In genomic region chr8:119669284-119669683, GRCm38 (mm10) we compare ENCODE assay signal across 9 mouse cellular contexts. TPM values are rescaled to one million over a fixed set of nuclear protein-coding genes. Genes with fewer than 3 reads are reported as not detected.
DNase-seq lines count a peak whose midpoint lies in the region; ATAC-seq and TF ChIP-seq lines count a peak whose summit lies in the region.
"Had no signal": no experiment of that assay in that cellular context is flagged by ENCODE, and none has a peak within 500 bp of the region (broad histone marks: within the 10 kb centered on the region; RNA-seq: fewer than 3 reads in every experiment).

No protein-coding gene starts in this region.

- WGBS in midbrain, embryonic 10.5 days: 57% methylated on average over 12 of the region's 12 CpGs
- WGBS in midbrain, embryonic 11.5 days: 59% methylated on average over 12 of the region's 12 CpGs
- WGBS in intestine, postnatal 0 days: 27% methylated on average over 12 of the region's 12 CpGs
- WGBS in stomach, embryonic 15.5 days: 44% methylated on average over 12 of the region's 12 CpGs
- WGBS in hindbrain, embryonic 11.5 days: 60% methylated on average over 12 of the region's 12 CpGs

- H3K27ac ChIP-seq in midbrain, embryonic 10.5 days (replicated peaks): peak overlapping the region; percentile 46
- H3K27ac ChIP-seq in midbrain, embryonic 11.5 days (ENCODE audit: low read depth, low read length): no peak overlapping the region
- H3K27ac ChIP-seq in intestine, postnatal 0 days (ENCODE audit: low read depth, low read length): peak overlapping the region; percentile 41; the same call in 1 of the 2 replicates
- H3K27ac ChIP-seq in stomach, embryonic 15.5 days: peak overlapping the region; percentile 60
- no peak overlapping the region for H3K27ac ChIP-seq in hindbrain, embryonic 11.5 days (ENCODE audit: low read depth, low read length)

- H3K9ac ChIP-seq in midbrain, embryonic 11.5 days (ENCODE audit: low read length): no peak overlapping the region
- H3K9ac ChIP-seq in intestine, postnatal 0 days (ENCODE audit: low read depth, low read length): no peak overlapping the region
- H3K9ac ChIP-seq in stomach, embryonic 15.5 days: no peak overlapping the region
- no peak overlapping the region for H3K9ac ChIP-seq in hindbrain, embryonic 11.5 days (ENCODE audit: low read depth, low read length)

- H3K36me3 ChIP-seq in midbrain, embryonic 10.5 days: no peaks in the 10 kb centered on the region
- no peaks in the 10 kb centered on the region for H3K36me3 ChIP-seq in midbrain, embryonic 11.5 days (ENCODE audit: control insufficient read depth, insufficient read depth, low read length)
- no peaks in the 10 kb centered on the region for H3K36me3 ChIP-seq in intestine, postnatal 0 days (ENCODE audit: control insufficient read depth, insufficient read depth)
- no peaks in the 10 kb centered on the region for H3K36me3 ChIP-seq in stomach, embryonic 15.5 days
- no peaks in the 10 kb centered on the region for H3K36me3 ChIP-seq in hindbrain, embryonic 11.5 days (ENCODE audit: control insufficient read depth, insufficient read depth, low read length)

- H3K27me3 ChIP-seq in midbrain, embryonic 10.5 days (ENCODE audit: low read depth, poor library complexity, severe bottlenecking): peaks cover 13% of the 10 kb centered on the region
- no peaks in the 10 kb centered on the region; the same call in 1 of the 2 replicates for H3K27me3 ChIP-seq in midbrain, embryonic 11.5 days (ENCODE audit: control insufficient read depth, insufficient read depth, low read length)
- H3K27me3 ChIP-seq in intestine, postnatal 0 days (replicated peaks; ENCODE audit: control insufficient read depth, insufficient read depth, low read length): no peaks in the 10 kb centered on the region
- no peaks in the 10 kb centered on the region for H3K27me3 ChIP-seq in stomach, embryonic 15.5 days (replicated peaks)
- H3K27me3 ChIP-seq in hindbrain, embryonic 11.5 days (ENCODE audit: control insufficient read depth, insufficient read depth, low read length): no peaks in the 10 kb centered on the region; the same call in 1 of the 2 replicates

- H3K4me3 ChIP-seq in midbrain, embryonic 10.5 days: no peak overlapping the region
- H3K4me3 ChIP-seq in midbrain, embryonic 11.5 days (ENCODE audit: low read depth, low read length): no peak overlapping the region
- H3K4me3 ChIP-seq in intestine, postnatal 0 days (ENCODE audit: low read depth, low read length): no peak overlapping the region
- no peak overlapping the region for H3K4me3 ChIP-seq in stomach, embryonic 15.5 days (replicated peaks)
- no peak overlapping the region for H3K4me3 ChIP-seq in hindbrain, embryonic 11.5 days (ENCODE audit: low read depth, low read length)
- H3K4me3 ChIP-seq: myocyte had no signal

- H3K4me2 ChIP-seq in midbrain, embryonic 11.5 days: no peak overlapping the region
- H3K4me2 ChIP-seq in intestine, postnatal 0 days (replicated peaks; ENCODE audit: low read depth): no peak overlapping the region
- no peak overlapping the region for H3K4me2 ChIP-seq in stomach, embryonic 15.5 days
- H3K4me2 ChIP-seq in hindbrain, embryonic 11.5 days (replicated peaks; ENCODE audit: low read depth, low read length): no peak overlapping the region

- peaks cover 69% of the 10 kb centered on the region for H3K4me1 ChIP-seq in midbrain, embryonic 10.5 days
- peaks cover 21% of the 10 kb centered on the region for H3K4me1 ChIP-seq in midbrain, embryonic 11.5 days (ENCODE audit: control insufficient read depth, insufficient read depth, low read length)
- H3K4me1 ChIP-seq in intestine, postnatal 0 days (replicated peaks; ENCODE audit: control insufficient read depth, insufficient read depth, low read length): peaks cover 9% of the 10 kb centered on the region
- peaks cover 32% of the 10 kb centered on the region for H3K4me1 ChIP-seq in stomach, embryonic 15.5 days
- H3K4me1 ChIP-seq in hindbrain, embryonic 11.5 days (replicated peaks; ENCODE audit: control insufficient read depth, insufficient read depth, low read length): no peaks in the 10 kb centered on the region

- DNase-seq in CD4-positive, CD25-positive, alpha-beta regulatory T cell, adult 2 months (ENCODE audit: low read depth, low spot score): peak; percentile 52
- peak; percentile 41 for DNase-seq in midbrain, embryonic 10.5 days (ENCODE audit: low spot score)
- no peak for DNase-seq in midbrain, embryonic 11.5 days (ENCODE audit: low spot score, missing footprints)
- no peak for DNase-seq in right cerebral cortex, adult 2 months (ENCODE audit: low spot score in 2 of 2)
- no peak for DNase-seq in hindbrain, embryonic 11.5 days (ENCODE audit: low spot score)

- peak; percentile 85 for TF ChIP-seq CTCF in intestine, postnatal 0 days (IDR thresholded peaks at IDR 0.05; ENCODE audit: low read depth)

- no peak for ATAC-seq in CD4-positive, CD25-positive, alpha-beta regulatory T cell, adult 4 months
- no peak for ATAC-seq in midbrain, embryonic 11.5 days (ENCODE audit: low FRiP score)
- peak; percentile 22; the same call in 1 of the 2 replicates for ATAC-seq in intestine, postnatal 0 days
- ATAC-seq in stomach, embryonic 15.5 days (ENCODE audit: insufficient read depth, low FRiP score, low read depth): no peak
- no peak for ATAC-seq in hindbrain, embryonic 11.5 days (ENCODE audit: low FRiP score)

- H3K9me3 ChIP-seq in midbrain, embryonic 10.5 days (replicated peaks): no peaks in the 10 kb centered on the region
- H3K9me3 ChIP-seq in midbrain, embryonic 11.5 days (ENCODE audit: control insufficient read depth, low read length): no peaks in the 10 kb centered on the region
- no peaks in the 10 kb centered on the region for H3K9me3 ChIP-seq in intestine, postnatal 0 days (ENCODE audit: control insufficient read depth)
- no peaks in the 10 kb centered on the region for H3K9me3 ChIP-seq in stomach, embryonic 15.5 days
- no peaks in the 10 kb centered on the region for H3K9me3 ChIP-seq in hindbrain, embryonic 11.5 days (ENCODE audit: control insufficient read depth, low read length)

RNA-seq across cellular contexts. Expression of gene Wfdc1, which starts 3.1 kb away (rescaled TPM):
- not detected for polyA plus RNA-seq in CD4-positive, CD25-positive, alpha-beta regulatory T cell, adult 4 months (2017; shearing (Covaris generic))
- polyA plus RNA-seq in midbrain, embryonic 10.5 days (2016; fragmentation: Nextera tagmentation; extraction: Ambion mirVana): 20.5 and 32.9 TPM in 2 replicates
- polyA plus RNA-seq in midbrain, embryonic 11.5 days (2014; fragmentation: Nextera tagmentation; extraction: Ambion mirVana): 8.8 and 11.8 TPM in 2 replicates
- polyA plus RNA-seq in intestine, postnatal 0 days (2015; fragmentation: Nextera tagmentation; extraction: Ambion mirVana): 15.5 and 15.6 TPM in 2 replicates
- polyA plus RNA-seq in stomach, embryonic 15.5 days (2015; fragmentation: Nextera tagmentation; extraction: Ambion mirVana): 18.5 and 21.8 TPM in 2 replicates
- polyA plus RNA-seq in hindbrain, embryonic 11.5 days (2014; fragmentation: Nextera tagmentation; extraction: Ambion mirVana): 3.6 and 4.6 TPM in 2 replicates

RNA-seq across cellular contexts. Expression of gene Atp2c2, which starts 30.5 kb away (rescaled TPM):
- polyA plus RNA-seq in CD4-positive, CD25-positive, alpha-beta regulatory T cell, adult 4 months (2017; shearing (Covaris generic)): under 1 TPM in 1 of 2 experiments, not detected in 1; 0.18 TPM
- 1.2 and 1.6 TPM in 2 replicates for polyA plus RNA-seq in midbrain, embryonic 10.5 days (2016; fragmentation: Nextera tagmentation; extraction: Ambion mirVana)
- 0.22 and 0.33 TPM in 2 replicates for polyA plus RNA-seq in midbrain, embryonic 11.5 days (2014; fragmentation: Nextera tagmentation; extraction: Ambion mirVana)
- polyA plus RNA-seq in intestine, postnatal 0 days (2015; fragmentation: Nextera tagmentation; extraction: Ambion mirVana): 2.3 and 2.4 TPM in 2 replicates
- polyA plus RNA-seq in stomach, embryonic 15.5 days (2015; fragmentation: Nextera tagmentation; extraction: Ambion mirVana): 5.3 TPM in 2 replicates
- polyA plus RNA-seq in hindbrain, embryonic 11.5 days (2014; fragmentation: Nextera tagmentation; extraction: Ambion mirVana): 0.40 and 0.96 TPM in 2 replicates

RNA-seq across cellular contexts. Expression of gene Kcng4, which starts 33.8 kb away (rescaled TPM):
- polyA plus RNA-seq in CD4-positive, CD25-positive, alpha-beta regulatory T cell, adult 4 months (2017; shearing (Covaris generic)): not detected
- 0.19 and 0.52 TPM in 2 replicates for polyA plus RNA-seq in midbrain, embryonic 10.5 days (2016; fragmentation: Nextera tagmentation; extraction: Ambion mirVana)
- polyA plus RNA-seq in midbrain, embryonic 11.5 days (2014; fragmentation: Nextera tagmentation; extraction: Ambion mirVana): 0.15 and 0.18 TPM in 2 replicates
- 0.34 and 0.51 TPM in 2 replicates for polyA plus RNA-seq in intestine, postnatal 0 days (2015; fragmentation: Nextera tagmentation; extraction: Ambion mirVana)
- polyA plus RNA-seq in stomach, embryonic 15.5 days (2015; fragmentation: Nextera tagmentation; extraction: Ambion mirVana): 0.24 and 0.28 TPM in 2 replicates
- polyA plus RNA-seq in hindbrain, embryonic 11.5 days (2014; fragmentation: Nextera tagmentation; extraction: Ambion mirVana): 0.10 TPM in 1 of 2 replicates, not detected in the other
- polyA plus RNA-seq: myocyte had no signal

RNA-seq across cellular contexts. Expression of gene Adad2, which starts 56.7 kb away (rescaled TPM):
- not detected for polyA plus RNA-seq in CD4-positive, CD25-positive, alpha-beta regulatory T cell, adult 4 months (2017; shearing (Covaris generic))
- polyA plus RNA-seq in midbrain, embryonic 10.5 days (2016; fragmentation: Nextera tagmentation; extraction: Ambion mirVana): 0.28 TPM in 1 of 2 replicates, not detected in the other
- 0.11 and 0.27 TPM in 2 replicates for polyA plus RNA-seq in midbrain, embryonic 11.5 days (2014; fragmentation: Nextera tagmentation; extraction: Ambion mirVana)
- polyA plus RNA-seq in intestine, postnatal 0 days (2015; fragmentation: Nextera tagmentation; extraction: Ambion mirVana): 0.08 and 0.17 TPM in 2 replicates
- 0.09 TPM in 1 of 2 replicates, not detected in the other for polyA plus RNA-seq in stomach, embryonic 15.5 days (2015; fragmentation: Nextera tagmentation; extraction: Ambion mirVana)
- 0.13 TPM in 1 of 2 replicates, not detected in the other for polyA plus RNA-seq in hindbrain, embryonic 11.5 days (2014; fragmentation: Nextera tagmentation; extraction: Ambion mirVana)
- polyA plus RNA-seq: myocyte had no signal

Comparison
In these comparisons a context has a peak if more than half of its experiments do, and no peak if none do; other contexts are left out.
1. DNase-seq: peak in CD4-positive, CD25-positive, alpha-beta regulatory T cell, adult 2 months (single experiment) and midbrain, embryonic 10.5 days (single experiment); none in midbrain, embryonic 11.5 days (single experiment), right cerebral cortex, adult 2 months (0 of 2) and hindbrain, embryonic 11.5 days (single experiment).
2. H3K27ac ChIP-seq: peak in midbrain, embryonic 10.5 days (single experiment), intestine, postnatal 0 days (single experiment) and stomach, embryonic 15.5 days (single experiment); none in midbrain, embryonic 11.5 days (single experiment) and hindbrain, embryonic 11.5 days (single experiment).